Mouse (Mus musculus): ENCODE data around the gene Set. TPM values are rescaled to one million over a fixed set of nuclear protein-coding genes. Genes with fewer than 3 reads are reported as not detected.

Set gene
- total and polyA plus RNA-seq, 3 experiments, result 250 to 973 (median 580) TPM

GRCm38 (mm10) chr2:30067031-30067888 is 10.1 kb downstream of the Set start (continued):
- TF ChIP-seq KAT2A (conservative IDR thresholded peaks at IDR 0.05; ENCODE audit: low read depth, low read length) (no peak), MAX (IDR thresholded peaks at IDR 0.05; ENCODE audit: low read length) (no peak), TAL1 (IDR thresholded peaks at IDR 0.05; ENCODE audit: low read length) (no peak), CTCF (IDR thresholded peaks at IDR 0.05 in 2 of 3, conservative IDR thresholded peaks at IDR 0.05 in 1 of 3; ENCODE audit: control insufficient read depth in 1 of 3, insufficient read depth in 1 of 3, low read depth in 2 of 3, low read length in 3 of 3, poor library complexity in 1 of 3, severe bottlenecking in 1 of 3) (0 out of 6 replicates have a peak, but pooled peaks of 1 of the 3 experiments have one; percentile 1), ZNF384 (IDR thresholded peaks at IDR 0.05; ENCODE audit: low read depth, low read length) (no peak), CHD2 (IDR thresholded peaks at IDR 0.05; ENCODE audit: low read length) (no peak), MYC (IDR thresholded peaks at IDR 0.05; ENCODE audit: low read depth, low read length) (no peak), MAFK (IDR thresholded peaks at IDR 0.05; ENCODE audit: borderline replicate concordance, low read depth, low read length) (no peak), JUND (IDR thresholded peaks at IDR 0.05; ENCODE audit: low read depth, low read length) (no peak), CHD1 (IDR thresholded peaks at IDR 0.05; ENCODE audit: low read depth, low read length) (peak; percentile 75; the same call in 1 of the 2 replicates), RCOR1 (IDR thresholded peaks at IDR 0.05; ENCODE audit: low read depth, low read length) (no peak)

GRCm38 (mm10) chr2:30067962-30068361 is 10.8 kb downstream of the Set start:
- Histone ChIP-seq H3K9me3 (replicated peaks; ENCODE audit: insufficient read depth, low read length) (no peaks in the 10 kb centered on the region), H3K4me1 (ENCODE audit: control insufficient read depth in 1 of 2, insufficient read depth in 2 of 2, low read length in 2 of 2) (peaks cover 5 to 8% of the 10 kb centered on the region in 2 experiments; a peak in 2 of 4 replicates), H3K27me3 (ENCODE audit: control insufficient read depth in 1 of 2, insufficient read depth in 2 of 2, low read length in 2 of 2) (no peaks in the 10 kb centered on the region), H3K79me2 (ENCODE audit: control insufficient read depth, insufficient read depth, low read length, poor library complexity) (peaks cover 58% of the 10 kb centered on the region), H3K27ac (ENCODE audit: control insufficient read depth, low read depth, low read length) (peak overlapping the region; percentile 17), H3K36me3 (ENCODE audit: control insufficient read depth in 1 of 2, insufficient read depth in 2 of 2, low read length in 2 of 2) (peaks cover 17 to 31% of the 10 kb centered on the region in 2 experiments), H3K4me3 (ENCODE audit: control insufficient read depth in 1 of 2, insufficient read depth in 1 of 2, low read depth in 2 of 2, low read length in 2 of 2) (peak overlapping the region; percentile 98), H3K9ac (ENCODE audit: control insufficient read depth, low read depth, low read length, poor library complexity, severe bottlenecking) (peak overlapping the region; percentile 100)
- TF ChIP-seq SMC3 (IDR thresholded peaks at IDR 0.05; ENCODE audit: low read depth, low read length) (no peak), ZC3H11A (IDR thresholded peaks at IDR 0.05; ENCODE audit: low read depth, low read length) (no peak), MXI1 (IDR thresholded peaks at IDR 0.05; ENCODE audit: low read depth, low read length) (peak; percentile 97), POLR2AphosphoS2 (IDR thresholded peaks at IDR 0.05; ENCODE audit: low read length) (no peak), SIN3A (IDR thresholded peaks at IDR 0.05; ENCODE audit: low read length) (peak; percentile 47; the same call in 1 of the 2 replicates), CHD1 (IDR thresholded peaks at IDR 0.05; ENCODE audit: low read depth, low read length) (peak; percentile 20; the same call in 1 of the 2 replicates), MAX (IDR thresholded peaks at IDR 0.05; ENCODE audit: low read length) (peak; percentile 94), POLR2A (IDR thresholded peaks at IDR 0.05; ENCODE audit: control insufficient read depth in 1 of 2, insufficient read depth in 1 of 2, low read depth in 1 of 2, low read length in 2 of 2, poor library complexity in 1 of 2) (0 out of 4 replicates have a peak, but pooled peaks of 1 of the 2 experiments have one; percentile 11), MYC (IDR thresholded peaks at IDR 0.05; ENCODE audit: low read depth, low read length) (peak; percentile 98)
- DNase-seq (ENCODE audit: low read depth, low spot score), result peak; percentile 52

DNA sequence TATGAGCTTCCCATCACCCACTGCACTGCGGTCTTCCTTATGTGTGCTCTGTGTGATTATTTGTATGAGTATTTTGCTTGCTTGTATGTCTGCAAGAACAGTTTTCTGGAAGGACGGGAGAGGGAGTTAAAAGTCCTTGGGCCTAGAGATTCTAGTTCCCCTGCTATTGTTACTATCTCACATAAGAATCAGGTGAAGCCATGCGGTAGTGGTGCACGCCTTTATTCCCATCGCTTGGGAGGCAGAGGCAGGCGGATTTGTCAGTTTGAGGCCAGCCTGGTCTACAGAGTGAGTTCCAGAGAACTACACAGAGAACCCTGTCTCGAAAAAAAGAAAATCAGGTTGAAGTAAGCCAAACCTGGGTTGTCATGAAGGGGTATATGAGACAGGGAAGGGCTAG is 15.7 kb downstream of the Set start:
- no peak overlapping the region for H3K9ac ChIP-seq (ENCODE audit: control insufficient read depth, low read depth, low read length, poor library complexity, severe bottlenecking)
- peaks cover 2 to 4% of the 10 kb centered on the region in 2 experiments; a peak in 2 of 4 replicates for H3K4me1 ChIP-seq (ENCODE audit: control insufficient read depth in 1 of 2, insufficient read depth in 2 of 2, low read length in 2 of 2)
- DNase-seq (ENCODE audit: low read depth, low spot score), result peak; percentile 45
- H3K4me3 ChIP-seq (ENCODE audit: control insufficient read depth in 1 of 2, insufficient read depth in 1 of 2, low read depth in 2 of 2, low read length in 2 of 2), result no peak overlapping the region
- H3K27me3 ChIP-seq (ENCODE audit: control insufficient read depth in 1 of 2, insufficient read depth in 2 of 2, low read length in 2 of 2), result no peaks in the 10 kb centered on the region
- no peaks in the 10 kb centered on the region for H3K9me3 ChIP-seq (replicated peaks; ENCODE audit: insufficient read depth, low read length)
- no peak overlapping the region for H3K27ac ChIP-seq (ENCODE audit: control insufficient read depth, low read depth, low read length)
- peaks cover 14% of the 10 kb centered on the region for H3K79me2 ChIP-seq (ENCODE audit: control insufficient read depth, insufficient read depth, low read length, poor library complexity)
- peak; percentile 83 for TF ChIP-seq POLR2AphosphoS2 (IDR thresholded peaks at IDR 0.05; ENCODE audit: low read length)
- TF ChIP-seq MYC (IDR thresholded peaks at IDR 0.05; ENCODE audit: low read depth, low read length), result no peak
- peak in 1 of 2 experiments; percentile 41; a peak in 1 of 4 replicates for TF ChIP-seq POLR2A (IDR thresholded peaks at IDR 0.05; ENCODE audit: control insufficient read depth in 1 of 2, insufficient read depth in 1 of 2, low read depth in 1 of 2, low read length in 2 of 2, poor library complexity in 1 of 2)
- peaks cover 13 to 17% of the 10 kb centered on the region in 2 experiments for H3K36me3 ChIP-seq (ENCODE audit: control insufficient read depth in 1 of 2, insufficient read depth in 2 of 2, low read length in 2 of 2)
